Mouse (Mus musculus) thymus, adult 2 months (tissue): ENCODE data around the gene Rin2. TPM values are rescaled to one million over a fixed set of nuclear protein-coding genes. Genes with fewer than 3 reads are reported as not detected.

Experiments used
- DNase-seq: peaks from one replicate; pipeline ENCODE4 v3.0.0; 2021
- H3K27ac ChIP-seq: fragments of 200-500 bp; 2 replicates; pipeline ENCODE4 v1.5.1; 2012; ENCODE audit warnings: low read length, control low read depth; ENCODE audit not compliant: control insufficient read depth, insufficient read depth
- H3K27me3 ChIP-seq: fragments of 200-500 bp; 2 replicates; pipeline ENCODE4 v1.6.1; 2012; ENCODE audit warnings: mild to moderate bottlenecking, low read length, moderate library complexity, mixed read lengths; ENCODE audit not compliant: control insufficient read depth, insufficient read depth
- H3K36me3 ChIP-seq: fragments of 200-500 bp; 2 replicates; pipeline ENCODE4 v1.6.1; 2012; ENCODE audit warnings: mild to moderate bottlenecking, low read length, moderate library complexity; ENCODE audit not compliant: control insufficient read depth, insufficient read depth
- H3K4me1 ChIP-seq: fragments of 200-500 bp; replicated peaks from 2 replicates; pipeline ENCODE4 v1.6.1; 2012; ENCODE audit warnings: low read length; ENCODE audit not compliant: control insufficient read depth, insufficient read depth
- H3K4me3 ChIP-seq: fragments of 200-500 bp; 2 replicates; pipeline ENCODE4 v1.5.1; 2012; ENCODE audit warnings: mild to moderate bottlenecking, low read length, control low read depth, moderate library complexity; ENCODE audit not compliant: control insufficient read depth, insufficient read depth
- CTCF ChIP-seq: fragments of 200-500 bp; IDR thresholded peaks from 2 replicates; pipeline ENCODE4 v1.5.1; 2012; ENCODE audit warnings: mild to moderate bottlenecking, control low read depth, low read length, moderate library complexity, borderline replicate concordance; ENCODE audit not compliant: control insufficient read depth, poor library complexity, insufficient read depth; ENCODE audit errors: extremely low read depth
- POLR2A ChIP-seq: fragments of 200-500 bp; IDR thresholded peaks from 2 replicates; pipeline ENCODE4 v1.6.1; 2012; ENCODE audit warnings: mild to moderate bottlenecking, low read length, control low read depth, moderate library complexity; ENCODE audit not compliant: control insufficient read depth, poor library complexity, insufficient read depth; ENCODE audit errors: extremely low read depth
- WGBS: fragments of 180-500 bp; shearing (Covaris S2); methylation state at CpG from one replicate; pipeline ENCODE4 v1.1.7; 2018; 5-methylcytosine and 5-hydroxymethylcytosine counted together
- polyA plus RNA-seq: library from polyadenylated mRNA; depleted of rRNA; stranded (reverse); fragments of >200 nt; gene quantifications from 2 replicates; pipeline ENCODE4 v1.2.3, GENCODE M21; 2012

Rin2 gene
- polyA plus RNA-seq, 1 experiment = 5.4 TPM

- 47% methylated on average over 5 of the region's 5 CpGs for WGBS
- Histone ChIP-seq H3K27me3 (no peaks in the 10 kb centered on the region), H3K27ac (no peak overlapping the region), H3K4me3 (no peak overlapping the region), H3K4me1 (no peaks in the 10 kb centered on the region), H3K36me3 (no peaks in the 10 kb centered on the region)
- peak; percentile 22 for DNase-seq
- TF ChIP-seq CTCF (peak; percentile 34; the same call in 1 of the 2 replicates), POLR2A (no peak)
These were observed 119.4 kb downstream of the Rin2 start for GRCm38 (mm10) chr2:145794318-145794954.

GRCm38 (mm10) chr2:145797851-145798250 is 122.8 kb downstream of the Rin2 start:
- TF ChIP-seq CTCF (no peak), POLR2A (no peak)
- no peak overlapping the region for H3K4me3 ChIP-seq
- H3K4me1 ChIP-seq = no peaks in the 10 kb centered on the region
- 44% methylated on average over 1 of the region's 1 CpGs for WGBS
- no peak for DNase-seq
- H3K27ac ChIP-seq = no peak overlapping the region
- H3K27me3 ChIP-seq = no peaks in the 10 kb centered on the region
- H3K36me3 ChIP-seq = no peaks in the 10 kb centered on the region

- Histone ChIP-seq H3K4me3 (no peak overlapping the region), H3K4me1 (no peaks in the 10 kb centered on the region), H3K27me3 (no peaks in the 10 kb centered on the region), H3K36me3 (no peaks in the 10 kb centered on the region), H3K27ac (no peak overlapping the region)
- no peak for DNase-seq
- 94% methylated on average over 3 of the region's 3 CpGs for WGBS
- TF ChIP-seq CTCF (no peak), POLR2A (no peak)
These were observed 123.9 kb downstream of the Rin2 start for GRCm38 (mm10) chr2:145798954-145799353.

DNA sequence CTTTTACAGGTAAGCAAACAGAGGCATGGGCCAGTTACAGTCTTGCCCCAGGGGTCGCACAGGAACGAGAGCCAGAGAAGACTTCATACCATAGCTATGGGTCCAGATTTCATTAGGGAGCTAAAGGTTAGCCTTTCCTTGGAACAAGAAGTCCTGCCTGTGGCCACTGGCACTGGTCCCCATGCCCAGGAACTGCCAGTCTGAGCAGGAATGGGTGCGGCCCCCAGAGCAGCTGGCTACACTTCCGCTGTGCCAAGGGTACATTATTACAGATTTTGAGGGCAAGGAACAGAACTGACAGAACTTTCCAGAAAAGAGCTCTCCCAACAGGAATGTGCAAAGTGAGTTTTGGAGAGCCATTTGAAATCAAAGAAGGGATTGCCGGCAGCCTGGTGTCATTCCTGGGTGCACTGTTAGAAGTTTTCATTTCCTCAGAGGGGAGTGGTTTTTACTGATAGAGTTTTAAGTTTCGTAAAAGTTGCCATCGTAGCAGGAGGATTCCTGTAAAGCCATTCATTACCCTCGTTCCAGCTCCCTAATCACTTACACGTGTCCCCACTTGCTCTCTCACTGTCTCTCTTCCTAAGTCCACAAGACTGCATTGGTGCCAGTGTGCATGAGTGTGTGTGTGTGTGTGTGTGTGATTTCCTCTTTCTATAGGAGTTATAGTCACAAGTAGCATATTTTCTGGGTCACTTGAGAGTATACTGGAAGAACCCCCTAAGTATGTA is 126.5 kb downstream of the Rin2 start:
- Histone ChIP-seq H3K27ac (no peak overlapping the region), H3K4me3 (no peak overlapping the region), H3K27me3 (no peaks in the 10 kb centered on the region), H3K36me3 (no peaks in the 10 kb centered on the region), H3K4me1 (no peaks in the 10 kb centered on the region)
- DNase-seq = no peak
- TF ChIP-seq CTCF (no peak), POLR2A (no peak)
- 94% methylated on average over 9 of the region's 9 CpGs for WGBS

DNA sequence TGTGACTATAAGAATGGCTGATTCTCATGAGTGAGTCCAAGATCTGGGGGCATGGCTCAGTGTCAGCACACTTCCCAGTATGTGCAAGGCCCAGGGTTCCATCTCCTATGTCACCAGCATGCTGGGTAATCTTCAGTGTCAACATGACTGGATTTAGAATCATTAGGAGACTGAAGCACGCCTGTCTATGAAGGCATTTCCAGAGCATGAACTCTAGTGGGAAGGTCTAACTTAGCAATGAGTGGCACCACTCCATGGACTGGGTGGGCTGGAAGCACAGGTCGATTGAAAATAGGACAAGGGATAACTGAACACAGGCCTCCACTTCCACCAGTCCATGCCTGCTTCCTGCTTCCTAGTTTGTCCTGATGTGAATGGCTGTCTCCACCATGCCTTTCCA is 127.6 kb downstream of the Rin2 start:
- Histone ChIP-seq H3K27me3 (no peaks in the 10 kb centered on the region), H3K4me3 (no peak overlapping the region), H3K4me1 (no peaks in the 10 kb centered on the region), H3K36me3 (no peaks in the 10 kb centered on the region), H3K27ac (no peak overlapping the region)
- TF ChIP-seq POLR2A (no peak), CTCF (no peak)
- 91% methylated on average over 2 of the region's 2 CpGs for WGBS
- DNase-seq = no peak

- WGBS = 97% methylated on average over 10 of the region's 10 CpGs
- TF ChIP-seq CTCF (no peak), POLR2A (no peak)
- H3K36me3 ChIP-seq = no peaks in the 10 kb centered on the region
- H3K4me1 ChIP-seq = no peaks in the 10 kb centered on the region
- H3K27me3 ChIP-seq = no peaks in the 10 kb centered on the region
- DNase-seq = no peak
- no peak overlapping the region for H3K27ac ChIP-seq
- no peak overlapping the region for H3K4me3 ChIP-seq
These were observed 128.9 kb downstream of the Rin2 start for GRCm38 (mm10) chr2:145803822-145804342.

GRCm38 (mm10) chr2:145804524-145804923 is 129.5 kb downstream of the Rin2 start:
- TF ChIP-seq CTCF (no peak), POLR2A (no peak)
- WGBS = 54% methylated on average over 6 of the region's 6 CpGs
- no peak overlapping the region for H3K4me3 ChIP-seq
- no peak overlapping the region for H3K27ac ChIP-seq
- no peak for DNase-seq
- no peaks in the 10 kb centered on the region for H3K27me3 ChIP-seq
- H3K36me3 ChIP-seq = no peaks in the 10 kb centered on the region
- H3K4me1 ChIP-seq = no peaks in the 10 kb centered on the region
